Mouse (Mus musculus): ENCODE measurements around the gene Prkacb. TPM values are rescaled to one million over a fixed set of nuclear protein-coding genes. Genes with fewer than 3 reads are reported as not detected.
A peak's percentile ranks its signal among the peaks of the same experiment; 100 is the strongest.

Prkacb gene
- total RNA-seq, 2 experiments from 2014 or later, result 72.9 to 76.0 TPM

GRCm38 (mm10) chr3:146734907-146735629 lies 77.7 kb downstream of the Prkacb start:
- DNase-seq (ENCODE audit: low spot score in 2 of 2), result no peak

- no peak for DNase-seq (ENCODE audit: low spot score in 2 of 2)
These were observed 81.3 kb downstream of the Prkacb start for GRCm38 (mm10) chr3:146731499-146731898.

- DNase-seq (ENCODE audit: low spot score in 2 of 2), result no peak
These were observed 89.8 kb downstream of the Prkacb start for GRCm38 (mm10) chr3:146723037-146723436.

- DNase-seq (ENCODE audit: low spot score in 2 of 2), result no peak
These were observed 93.1 kb downstream of the Prkacb start for GRCm38 (mm10) chr3:146719696-146720095.

GRCm38 (mm10) chr3:146718251-146718650 lies 94.5 kb downstream of the Prkacb start:
- no peak for DNase-seq (ENCODE audit: low spot score in 2 of 2)

GRCm38 (mm10) chr3:146712305-146712704 lies 100.5 kb downstream of the Prkacb start:
- no peak for DNase-seq (ENCODE audit: low spot score in 2 of 2)

- DNase-seq (ENCODE audit: low spot score in 2 of 2), result no peak
These were observed 101.2 kb downstream of the Prkacb start for GRCm38 (mm10) chr3:146711559-146711958.

- no peak for DNase-seq (ENCODE audit: low spot score in 2 of 2)
These were observed 101.7 kb downstream of the Prkacb start for GRCm38 (mm10) chr3:146711084-146711483.

GRCm38 (mm10) chr3:146709086-146709485 lies 103.7 kb downstream of the Prkacb start:
- no peak for DNase-seq (ENCODE audit: low spot score in 2 of 2)

GRCm38 (mm10) chr3:146708381-146708780 lies 104.4 kb downstream of the Prkacb start:
- no peak for DNase-seq (ENCODE audit: low spot score in 2 of 2)

- no peak for DNase-seq (ENCODE audit: low spot score in 2 of 2)
These were observed 108.7 kb downstream of the Prkacb start for GRCm38 (mm10) chr3:146704099-146704498.

- no peak for DNase-seq (ENCODE audit: low spot score in 2 of 2)
These were observed 112.7 kb downstream of the Prkacb start for GRCm38 (mm10) chr3:146700051-146700450.

GRCm38 (mm10) chr3:146698982-146699381 lies 113.8 kb downstream of the Prkacb start:
- DNase-seq (ENCODE audit: low spot score in 2 of 2), result no peak

GRCm38 (mm10) chr3:146692547-146692946 lies 120.2 kb downstream of the Prkacb start:
- no peak for DNase-seq (ENCODE audit: low spot score in 2 of 2)

- DNase-seq (ENCODE audit: low spot score in 2 of 2), result no peak
These were observed 125.6 kb downstream of the Prkacb start for GRCm38 (mm10) chr3:146687121-146687725.

- DNase-seq (ENCODE audit: low spot score in 2 of 2), result no peak
These were observed 126.4 kb downstream of the Prkacb start for GRCm38 (mm10) chr3:146686428-146686827.

- peak; percentile 57 to 77 for DNase-seq (ENCODE audit: low spot score in 2 of 2)
These were observed 127.7 kb downstream of the Prkacb start, which contains the start of gene Samd13 for GRCm38 (mm10) chr3:146684811-146685675. Gene Samd13, minus strand, starts transcription at chr3:146685592.

GRCm38 (mm10) chr3:146683095-146683494 lies 129.7 kb downstream of the Prkacb start:
- DNase-seq (ENCODE audit: low spot score in 2 of 2), result no peak

GRCm38 (mm10) chr3:146682140-146682651 lies 130.6 kb downstream of the Prkacb start:
- peak; percentile 26 to 64 for DNase-seq (ENCODE audit: low spot score in 2 of 2)

GRCm38 (mm10) chr3:146681696-146682095 lies 131.1 kb downstream of the Prkacb start:
- no peak for DNase-seq (ENCODE audit: low spot score in 2 of 2)

GRCm38 (mm10) chr3:146680625-146681024 lies 132.2 kb downstream of the Prkacb start:
- no peak for DNase-seq (ENCODE audit: low spot score in 2 of 2)

Measured in gastrocnemius, postnatal 4 days (tissue).